Mouse (Mus musculus): Measurements from ENCODE around the gene Oxa1l. TPM values are rescaled to one million over a fixed set of nuclear protein-coding genes. Genes with fewer than 3 reads are reported as not detected.

The Oxa1l gene
- polyA plus RNA-seq, 1 experiment from 2014 or later: 44.2 TPM

GRCm38 (mm10) chr14:54396685-54397084, 36.1 kb downstream of the Oxa1l start:
- 87% methylated on average over 7 of the region's 7 CpGs for WGBS
- Histone ChIP-seq H3K9ac (ENCODE audit: low read length) (no peak overlapping the region), H3K9me3 (ENCODE audit: control insufficient read depth, low read length) (no peaks in the 10 kb centered on the region), H3K4me1 (ENCODE audit: control insufficient read depth, insufficient read depth, low read length) (no peaks in the 10 kb centered on the region), H3K27me3 (ENCODE audit: control insufficient read depth, insufficient read depth, low read length) (no peaks in the 10 kb centered on the region), H3K4me2 (no peak overlapping the region), H3K27ac (ENCODE audit: low read depth, low read length) (no peak overlapping the region), H3K36me3 (ENCODE audit: control insufficient read depth, insufficient read depth, low read length) (no peaks in the 10 kb centered on the region), H3K4me3 (ENCODE audit: low read depth, low read length) (no peak overlapping the region)
- DNase-seq (ENCODE audit: low spot score, missing footprints): no peak
- ATAC-seq (ENCODE audit: low FRiP score): no peak

GRCm38 (mm10) chr14:54397872-54398527, 37.4 kb downstream of the Oxa1l start:
- no peak for ATAC-seq (ENCODE audit: low FRiP score)
- no peak for DNase-seq (ENCODE audit: low spot score, missing footprints)
- H3K4me2 ChIP-seq: no peak overlapping the region
- no peaks in the 10 kb centered on the region for H3K9me3 ChIP-seq (ENCODE audit: control insufficient read depth, low read length)
- no peaks in the 10 kb centered on the region for H3K36me3 ChIP-seq (ENCODE audit: control insufficient read depth, insufficient read depth, low read length)
- 88% methylated on average over 7 of the region's 7 CpGs for WGBS
- H3K9ac ChIP-seq (ENCODE audit: low read length): no peak overlapping the region
- H3K4me1 ChIP-seq (ENCODE audit: control insufficient read depth, insufficient read depth, low read length): no peaks in the 10 kb centered on the region
- no peak overlapping the region for H3K4me3 ChIP-seq (ENCODE audit: low read depth, low read length)
- no peaks in the 10 kb centered on the region for H3K27me3 ChIP-seq (ENCODE audit: control insufficient read depth, insufficient read depth, low read length)
- no peak overlapping the region for H3K27ac ChIP-seq (ENCODE audit: low read depth, low read length)

- no peak overlapping the region for H3K9ac ChIP-seq (ENCODE audit: low read length)
- H3K27ac ChIP-seq (ENCODE audit: low read depth, low read length): no peak overlapping the region
- ATAC-seq (ENCODE audit: low FRiP score) (no peak), DNase-seq (ENCODE audit: low spot score, missing footprints) (no peak)
- no peaks in the 10 kb centered on the region for H3K27me3 ChIP-seq (ENCODE audit: control insufficient read depth, insufficient read depth, low read length)
- no peak overlapping the region for H3K4me2 ChIP-seq
- H3K36me3 ChIP-seq (ENCODE audit: control insufficient read depth, insufficient read depth, low read length): no peaks in the 10 kb centered on the region
- 86% methylated on average over 7 of the region's 7 CpGs for WGBS
- H3K4me3 ChIP-seq (ENCODE audit: low read depth, low read length): no peak overlapping the region
- no peaks in the 10 kb centered on the region for H3K4me1 ChIP-seq (ENCODE audit: control insufficient read depth, insufficient read depth, low read length)
- H3K9me3 ChIP-seq (ENCODE audit: control insufficient read depth, low read length): no peaks in the 10 kb centered on the region
Observed at GRCm38 (mm10) chr14:54398528-54398916, 37.9 kb downstream of the Oxa1l start.

GRCm38 (mm10) chr14:54398921-54399382, 38.3 kb downstream of the Oxa1l start:
- Histone ChIP-seq H3K27me3 (ENCODE audit: control insufficient read depth, insufficient read depth, low read length) (no peaks in the 10 kb centered on the region), H3K27ac (ENCODE audit: low read depth, low read length) (no peak overlapping the region), H3K9ac (ENCODE audit: low read length) (no peak overlapping the region), H3K36me3 (ENCODE audit: control insufficient read depth, insufficient read depth, low read length) (no peaks in the 10 kb centered on the region), H3K9me3 (ENCODE audit: control insufficient read depth, low read length) (no peaks in the 10 kb centered on the region), H3K4me1 (ENCODE audit: control insufficient read depth, insufficient read depth, low read length) (no peaks in the 10 kb centered on the region), H3K4me3 (ENCODE audit: low read depth, low read length) (no peak overlapping the region), H3K4me2 (no peak overlapping the region)
- 73% methylated on average over 8 of the region's 8 CpGs for WGBS
- no peak for ATAC-seq (ENCODE audit: low FRiP score)
- DNase-seq (ENCODE audit: low spot score, missing footprints): no peak

- H3K4me2 ChIP-seq: no peak overlapping the region
- H3K27me3 ChIP-seq (ENCODE audit: control insufficient read depth, insufficient read depth, low read length): no peaks in the 10 kb centered on the region
- H3K9me3 ChIP-seq (ENCODE audit: control insufficient read depth, low read length): no peaks in the 10 kb centered on the region
- H3K4me3 ChIP-seq (ENCODE audit: low read depth, low read length): no peak overlapping the region
- DNase-seq (ENCODE audit: low spot score, missing footprints): no peak
- no peaks in the 10 kb centered on the region for H3K4me1 ChIP-seq (ENCODE audit: control insufficient read depth, insufficient read depth, low read length)
- ATAC-seq (ENCODE audit: low FRiP score): no peak
- H3K27ac ChIP-seq (ENCODE audit: low read depth, low read length): no peak overlapping the region
- WGBS: 83% methylated on average over 3 of the region's 3 CpGs
- no peaks in the 10 kb centered on the region for H3K36me3 ChIP-seq (ENCODE audit: control insufficient read depth, insufficient read depth, low read length)
- H3K9ac ChIP-seq (ENCODE audit: low read length): no peak overlapping the region
Observed at GRCm38 (mm10) chr14:54401723-54402122, 41.1 kb downstream of the Oxa1l start.

- Histone ChIP-seq H3K4me2 (no peak overlapping the region), H3K4me3 (ENCODE audit: low read depth, low read length) (no peak overlapping the region), H3K36me3 (ENCODE audit: control insufficient read depth, insufficient read depth, low read length) (no peaks in the 10 kb centered on the region), H3K27me3 (ENCODE audit: control insufficient read depth, insufficient read depth, low read length) (no peaks in the 10 kb centered on the region), H3K27ac (ENCODE audit: low read depth, low read length) (no peak overlapping the region), H3K4me1 (ENCODE audit: control insufficient read depth, insufficient read depth, low read length) (0 out of 2 replicates have a peak, but pooled peaks cover 2% of the 10 kb centered on the region), H3K9me3 (ENCODE audit: control insufficient read depth, low read length) (no peaks in the 10 kb centered on the region), H3K9ac (ENCODE audit: low read length) (no peak overlapping the region)
- ATAC-seq (ENCODE audit: low FRiP score) (no peak), DNase-seq (ENCODE audit: low spot score, missing footprints) (peak; percentile 79)
- WGBS: 82% methylated on average over 25 of the region's 25 CpGs
Observed at GRCm38 (mm10) chr14:54408336-54409056, 47.9 kb downstream of the Oxa1l start.

DNA sequence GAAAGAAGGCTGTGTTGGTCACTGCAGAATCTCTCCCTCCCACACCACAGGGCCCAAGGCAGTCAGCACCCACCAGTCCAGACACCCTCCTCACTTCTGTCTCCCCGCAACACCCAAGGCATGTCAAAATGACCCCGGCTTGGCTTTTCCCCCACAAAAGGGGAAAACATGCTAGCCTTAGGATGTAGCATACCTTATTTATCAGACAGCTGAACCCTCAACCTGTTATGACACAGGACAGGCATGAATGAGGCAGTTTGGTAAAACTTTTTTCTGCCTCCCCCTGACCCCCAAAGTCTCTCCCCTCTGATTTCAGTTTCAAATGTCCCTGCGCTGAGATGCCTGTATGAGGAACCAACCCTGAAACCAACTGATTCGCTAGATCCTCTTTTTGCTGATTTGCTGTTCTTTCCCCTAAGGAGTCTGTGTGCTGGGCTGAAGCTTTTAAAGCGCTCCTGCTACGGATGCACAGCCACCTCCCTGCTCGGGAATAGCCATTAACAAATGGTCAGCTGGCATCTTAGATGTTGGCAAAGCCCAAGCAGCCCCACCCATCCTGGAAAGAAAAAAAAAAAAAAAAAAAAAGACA, 48.5 kb downstream of the Oxa1l start:
- no peak overlapping the region for H3K4me3 ChIP-seq (ENCODE audit: low read depth, low read length)
- 83% methylated on average over 7 of the region's 7 CpGs for WGBS
- no peak for ATAC-seq (ENCODE audit: low FRiP score)

GRCm38 (mm10) chr14:54409980-54410810, 49.6 kb downstream of the Oxa1l start:
- WGBS: 44% methylated on average over 17 of the region's 17 CpGs
- no peak for ATAC-seq (ENCODE audit: low FRiP score)
- Histone ChIP-seq H3K4me1 (ENCODE audit: control insufficient read depth, insufficient read depth, low read length) (peaks cover 7% of the 10 kb centered on the region), H3K36me3 (ENCODE audit: control insufficient read depth, insufficient read depth, low read length) (no peaks in the 10 kb centered on the region), H3K9me3 (ENCODE audit: control insufficient read depth, low read length) (no peaks in the 10 kb centered on the region), H3K27ac (ENCODE audit: low read depth, low read length) (no peak overlapping the region), H3K4me3 (ENCODE audit: low read depth, low read length) (no peak overlapping the region), H3K9ac (ENCODE audit: low read length) (peak overlapping the region; percentile 46; the same call in 1 of the 2 replicates), H3K27me3 (ENCODE audit: control insufficient read depth, insufficient read depth, low read length) (peaks cover 5% of the 10 kb centered on the region; the same call in 1 of the 2 replicates), H3K4me2 (no peak overlapping the region)
- DNase-seq (ENCODE audit: low spot score, missing footprints): peak; percentile 81

More for the DNA sequence above, 48.5 kb downstream of the Oxa1l start:
- Histone ChIP-seq H3K27me3 (ENCODE audit: control insufficient read depth, insufficient read depth, low read length) (peaks cover 5% of the 10 kb centered on the region; the same call in 1 of the 2 replicates), H3K36me3 (ENCODE audit: control insufficient read depth, insufficient read depth, low read length) (no peaks in the 10 kb centered on the region), H3K27ac (ENCODE audit: low read depth, low read length) (no peak overlapping the region), H3K9me3 (ENCODE audit: control insufficient read depth, low read length) (no peaks in the 10 kb centered on the region), H3K9ac (ENCODE audit: low read length) (no peak overlapping the region), H3K4me1 (ENCODE audit: control insufficient read depth, insufficient read depth, low read length) (peaks cover 5% of the 10 kb centered on the region), H3K4me2 (no peak overlapping the region)
- peak; percentile 61 for DNase-seq (ENCODE audit: low spot score, missing footprints)

Measured in midbrain, embryonic 11.5 days (tissue).